Mouse (Mus musculus) ES-Bruce4 (cell line): ENCODE data around the gene Tfec. TPM values are rescaled to one million over a fixed set of nuclear protein-coding genes. Genes with fewer than 3 reads are reported as not detected.

ENCODE experiments used
- H3K27ac ChIP-seq: 2 replicates; pipeline ENCODE4 v1.5.1; 2012; ENCODE audit warnings: low read length, inconsistent platforms; ENCODE audit not compliant: insufficient read depth
- H3K27me3 ChIP-seq: 2 replicates; pipeline ENCODE4 v1.6.1; 2012; ENCODE audit warnings: mild to moderate bottlenecking, low read length, inconsistent platforms; ENCODE audit not compliant: control insufficient read depth, poor library complexity, insufficient read depth, severe bottlenecking
- H3K36me3 ChIP-seq: 2 replicates; pipeline ENCODE4 v1.6.1; 2012; ENCODE audit warnings: inconsistent platforms, mild to moderate bottlenecking, low read length, moderate library complexity; ENCODE audit not compliant: control insufficient read depth, poor library complexity, insufficient read depth, severe bottlenecking
- H3K4me1 ChIP-seq: one replicate; pipeline ENCODE4 v1.8.1; 2011; ENCODE audit warnings: low read length; ENCODE audit not compliant: control insufficient read depth, insufficient read depth
- H3K4me3 ChIP-seq: 2 replicates; pipeline ENCODE4 v1.5.1; 2011; ENCODE audit warnings: low read depth, mild to moderate bottlenecking, low read length
- H3K9ac ChIP-seq: 2 replicates; pipeline ENCODE4 v1.6.1; 2012; ENCODE audit warnings: low read depth, mild to moderate bottlenecking, inconsistent platforms; ENCODE audit not compliant: poor library complexity, severe bottlenecking
- H3K9me3 ChIP-seq: replicated peaks from 2 replicates; pipeline ENCODE4 v1.6.1; 2012; ENCODE audit warnings: mild to moderate bottlenecking, low read length, inconsistent platforms; ENCODE audit not compliant: control insufficient read depth, poor library complexity, insufficient read depth, severe bottlenecking
- CTCF ChIP-seq: IDR thresholded peaks from one replicate; pipeline ENCODE4 v1.8.1; 2011; ENCODE audit warnings: low read depth, low read length
- EP300 ChIP-seq: IDR thresholded peaks from 2 replicates; pipeline ENCODE4 v1.6.1; 2011; ENCODE audit warnings: low read depth, low read length; ENCODE audit not compliant: insufficient read depth
- POLR2A ChIP-seq: IDR thresholded peaks from one replicate; pipeline ENCODE4 v1.8.1; 2011; ENCODE audit warnings: low read length; ENCODE audit not compliant: insufficient read depth
- polyA plus RNA-seq: library from polyadenylated mRNA; stranded (reverse); fragments of >200 nt; gene quantifications from 2 replicates; pipeline ENCODE4 v1.2.4, GENCODE M21; 2011; ENCODE audit warnings: low read depth; ENCODE audit not compliant: missing spikeins, insufficient read depth, insufficient read length

Gene Tfec
- polyA plus RNA-seq, 1 experiment, result not detected

DNA sequence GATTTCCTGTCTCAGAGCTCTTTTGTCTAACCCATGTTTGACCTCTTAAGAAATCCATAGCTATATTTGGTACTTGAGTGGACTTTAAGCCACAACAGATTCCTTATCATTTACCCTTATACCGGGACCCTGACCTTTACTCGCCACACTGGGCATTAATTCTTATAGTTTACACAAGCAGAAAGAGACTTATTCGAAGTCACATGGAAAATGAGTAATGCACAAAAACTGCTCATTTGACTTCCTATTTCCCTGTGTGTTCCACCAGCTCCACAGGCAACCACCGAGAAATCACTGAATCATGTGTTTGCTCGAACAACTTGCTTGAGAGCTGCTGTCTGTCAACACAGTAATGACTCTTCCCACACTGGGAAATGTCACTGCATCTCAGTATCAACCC lies 6.4 kb downstream of the Tfec start:
- H3K9ac ChIP-seq, result no peak overlapping the region
- H3K9me3 ChIP-seq, result no peaks in the 10 kb centered on the region
- H3K4me3 ChIP-seq, result no peak overlapping the region
- TF ChIP-seq POLR2A, result no peak
- TF ChIP-seq EP300, result no peak
- TF ChIP-seq CTCF, result no peak
- no peaks in the 10 kb centered on the region for H3K4me1 ChIP-seq
- H3K27me3 ChIP-seq, result no peaks in the 10 kb centered on the region
- H3K27ac ChIP-seq, result no peak overlapping the region
- no peaks in the 10 kb centered on the region for H3K36me3 ChIP-seq

DNA sequence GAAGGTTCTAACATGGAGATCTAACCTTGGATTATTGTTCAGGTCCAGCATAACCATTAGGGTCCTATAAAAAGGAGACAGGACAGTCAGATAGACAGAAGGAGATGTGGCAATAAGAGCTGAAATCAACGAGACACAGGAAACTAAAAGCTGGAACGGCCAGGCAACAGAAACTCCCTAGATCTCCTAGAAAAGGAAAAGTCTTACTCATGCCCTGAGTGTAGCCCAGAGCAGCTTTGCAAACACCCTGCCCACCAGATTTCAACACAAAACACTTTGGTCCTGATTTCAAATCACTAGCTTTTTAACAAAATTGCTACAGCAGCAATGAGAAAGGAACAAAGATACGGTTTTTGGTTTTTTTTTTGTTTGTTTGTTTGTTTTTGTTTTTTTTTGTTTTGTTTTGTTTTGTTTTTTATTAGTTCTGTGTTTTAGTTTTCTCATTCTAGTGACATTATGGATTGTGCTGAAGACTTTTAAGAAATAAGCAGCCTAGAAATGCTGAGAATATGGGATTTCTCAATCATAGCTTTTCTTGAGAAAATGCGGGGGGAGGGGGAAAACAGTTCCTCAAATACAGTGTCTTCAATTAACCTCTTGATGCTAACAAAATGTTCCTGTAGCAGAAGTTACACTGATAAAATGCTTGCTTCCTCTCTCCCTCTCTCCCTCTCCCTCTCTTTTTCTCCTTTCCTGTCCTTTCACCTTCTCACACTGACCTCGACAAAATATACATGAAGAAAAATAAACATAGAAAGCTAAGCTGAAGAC lies 14.5 kb downstream of the Tfec start:
- Histone ChIP-seq H3K9me3 (no peaks in the 10 kb centered on the region), H3K27me3 (no peaks in the 10 kb centered on the region), H3K27ac (no peak overlapping the region), H3K36me3 (no peaks in the 10 kb centered on the region), H3K9ac (no peak overlapping the region), H3K4me3 (no peak overlapping the region), H3K4me1 (no peaks in the 10 kb centered on the region)
- TF ChIP-seq CTCF (no peak), EP300 (no peak), POLR2A (no peak)

DNA sequence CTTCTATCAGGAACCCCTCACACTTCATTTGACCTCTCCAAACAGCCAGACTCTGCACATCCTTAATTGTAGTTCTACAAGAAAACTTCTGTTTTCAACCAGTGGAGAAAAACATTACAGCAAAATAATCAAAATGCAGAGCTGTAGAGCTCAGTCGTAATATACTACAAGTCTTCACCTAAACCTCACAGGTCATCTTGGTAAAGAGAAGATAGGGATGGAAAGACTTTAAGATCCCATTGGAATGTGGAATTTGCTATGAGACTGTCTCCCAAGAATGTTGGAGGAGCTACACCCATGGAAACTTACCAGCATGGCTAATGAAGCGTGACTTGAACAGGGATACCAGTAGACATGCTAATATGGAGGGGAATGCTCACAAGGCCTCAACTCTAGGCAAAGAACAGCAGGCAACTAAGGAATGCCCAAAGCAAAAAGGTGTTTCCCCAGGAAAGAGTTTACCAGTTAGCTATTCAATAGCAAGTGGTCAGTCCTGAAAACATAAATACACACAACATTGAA lies 24.2 kb downstream of the Tfec start:
- no peaks in the 10 kb centered on the region for H3K4me1 ChIP-seq
- no peaks in the 10 kb centered on the region for H3K36me3 ChIP-seq
- H3K9me3 ChIP-seq, result no peaks in the 10 kb centered on the region
- no peak overlapping the region for H3K4me3 ChIP-seq
- H3K27ac ChIP-seq, result no peak overlapping the region
- H3K9ac ChIP-seq, result no peak overlapping the region
- TF ChIP-seq EP300 (no peak), POLR2A (no peak), CTCF (no peak)
- no peaks in the 10 kb centered on the region for H3K27me3 ChIP-seq

DNA sequence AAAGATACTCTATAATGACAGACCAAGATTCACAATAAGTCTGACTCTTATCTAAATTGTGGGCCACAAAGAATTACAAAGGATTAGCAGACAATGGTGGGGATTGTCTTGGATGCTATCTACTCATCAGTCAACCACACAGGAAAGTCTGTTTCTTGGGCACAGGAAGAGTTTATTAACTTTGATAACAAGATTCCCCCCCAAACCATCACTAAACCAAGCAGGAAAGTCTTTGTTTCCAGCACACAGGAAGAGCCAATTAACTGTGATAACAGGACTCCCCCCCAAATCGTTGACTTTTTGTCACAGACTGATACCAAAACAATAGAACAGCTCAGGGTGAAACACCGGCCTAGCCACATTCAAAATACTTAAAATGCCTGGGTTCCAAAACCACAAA lies 28.2 kb downstream of the Tfec start:
- TF ChIP-seq POLR2A (no peak), CTCF (no peak), EP300 (no peak)
- no peak overlapping the region for H3K9ac ChIP-seq
- no peaks in the 10 kb centered on the region for H3K4me1 ChIP-seq
- H3K36me3 ChIP-seq, result no peaks in the 10 kb centered on the region
- no peak overlapping the region for H3K4me3 ChIP-seq
- no peak overlapping the region for H3K27ac ChIP-seq
- H3K9me3 ChIP-seq, result no peaks in the 10 kb centered on the region
- no peaks in the 10 kb centered on the region for H3K27me3 ChIP-seq

DNA sequence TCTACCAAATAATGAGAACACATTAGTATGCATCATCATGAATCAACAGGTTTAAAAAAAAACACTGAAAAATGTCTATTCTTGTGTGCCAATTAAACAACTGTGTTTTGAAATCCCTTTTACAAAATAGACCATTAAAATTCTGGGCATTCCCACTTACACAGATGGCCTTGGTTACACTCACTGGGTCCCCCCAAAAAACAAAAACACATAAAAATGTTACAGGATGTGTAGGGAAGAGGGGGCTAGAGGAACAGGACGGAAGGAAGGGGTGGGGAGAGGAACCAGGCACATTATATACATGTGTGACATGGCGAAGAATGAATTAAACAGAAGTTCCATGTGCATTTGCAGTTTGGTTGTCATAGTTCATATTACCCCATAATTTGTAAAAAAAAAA lies 29.9 kb downstream of the Tfec start:
- no peaks in the 10 kb centered on the region for H3K9me3 ChIP-seq
- no peak overlapping the region for H3K27ac ChIP-seq
- H3K9ac ChIP-seq, result no peak overlapping the region
- no peak for TF ChIP-seq CTCF
- no peak for TF ChIP-seq EP300
- no peak for TF ChIP-seq POLR2A
- no peaks in the 10 kb centered on the region for H3K4me1 ChIP-seq
- no peaks in the 10 kb centered on the region; the same call in 1 of the 2 replicates for H3K27me3 ChIP-seq
- no peak overlapping the region for H3K4me3 ChIP-seq
- H3K36me3 ChIP-seq, result no peaks in the 10 kb centered on the region
